Mouse (Mus musculus) liver, postnatal 0 days (tissue): ENCODE measurements around the gene Aes. TPM values are rescaled to one million over a fixed set of nuclear protein-coding genes. Genes with fewer than 3 reads are reported as not detected.
A peak's percentile ranks its signal among the peaks of the same experiment; 100 is the strongest.

Experiments used
- ATAC-seq: fragments of 200-750 bp; cut with Nextera tagmentation; 2 replicates; pipeline ENCODE4 v1.8.0; 2017; ENCODE audit warnings: mild to moderate bottlenecking, moderate library complexity
- DNase-seq: peaks from one replicate; pipeline ENCODE4 v3.0.0-alpha.2; 2016
- H3K27ac ChIP-seq: fragments of 300-500 bp; sonication (generic); 2 replicates; pipeline ENCODE4 v1.5.1; 2014; ENCODE audit warnings: antibody characterized with exemption, moderate library complexity, mild to moderate bottlenecking, low read depth
- H3K27me3 ChIP-seq: fragments of 300-500 bp; sonication (generic); 2 replicates; pipeline ENCODE4 v1.6.1; 2014; ENCODE audit warnings: low read length, control low read depth, mixed read lengths; ENCODE audit not compliant: insufficient read depth
- H3K36me3 ChIP-seq: fragments of 300-500 bp; sonication (generic); replicated peaks from 2 replicates; pipeline ENCODE4 v1.6.1; 2014; ENCODE audit warnings: mild to moderate bottlenecking, control low read depth, low read length, moderate library complexity, mixed read lengths; ENCODE audit not compliant: insufficient read depth
- H3K4me1 ChIP-seq: fragments of 300-500 bp; sonication (generic); 2 replicates; pipeline ENCODE4 v1.6.1; 2014; ENCODE audit warnings: antibody characterized with exemption, mild to moderate bottlenecking, control low read depth; ENCODE audit not compliant: insufficient read depth
- H3K4me2 ChIP-seq: fragments of 300-500 bp; sonication (generic); 2 replicates; pipeline ENCODE4 v1.6.1; 2014; ENCODE audit warnings: low read depth, mild to moderate bottlenecking, low read length, moderate library complexity, mixed read lengths
- H3K4me3 ChIP-seq: fragments of 300-500 bp; sonication (generic); 2 replicates; pipeline ENCODE4 v1.5.1; 2014; ENCODE audit warnings: low read depth, low read length
- H3K9ac ChIP-seq: fragments of 300-500 bp; sonication (generic); replicated peaks from 2 replicates; pipeline ENCODE4 v1.6.1; 2014; ENCODE audit warnings: mild to moderate bottlenecking, moderate library complexity
- H3K9me3 ChIP-seq: fragments of 300-500 bp; sonication (generic); 2 replicates; pipeline ENCODE4 v1.6.1; 2016; ENCODE audit warnings: mild to moderate bottlenecking, control low read depth, low read length, mixed read lengths
- CTCF ChIP-seq: sonication (generic); IDR thresholded peaks from 2 replicates; pipeline ENCODE4 v1.5.1; 2016; ENCODE audit warnings: antibody characterized with exemption, low read depth
- EP300 ChIP-seq: IDR thresholded peaks from 2 replicates; pipeline ENCODE4 v1.6.1; 2016; ENCODE audit warnings: antibody characterized with exemption, low read depth, mild to moderate bottlenecking
- WGBS: fragments of 180-500 bp; shearing (Covaris S2); extraction: QIAGEN DNeasy Blood & Tissue Kit; methylation state at CpG from one replicate; pipeline ENCODE4 v1.1.7; 2014; ENCODE audit not compliant: insufficient replicate concordance; 5-methylcytosine and 5-hydroxymethylcytosine counted together
- polyA plus RNA-seq: library from polyadenylated mRNA; unstranded; fragments of >200 nt; fragmentation: Nextera tagmentation; extraction: Ambion mirVana; gene quantifications from 2 replicates; pipeline ENCODE4 v1.2.1, GENCODE M21; 2015

The Aes gene
- polyA plus RNA-seq, 1 experiment from 2014 or later: 256 TPM

DNA sequence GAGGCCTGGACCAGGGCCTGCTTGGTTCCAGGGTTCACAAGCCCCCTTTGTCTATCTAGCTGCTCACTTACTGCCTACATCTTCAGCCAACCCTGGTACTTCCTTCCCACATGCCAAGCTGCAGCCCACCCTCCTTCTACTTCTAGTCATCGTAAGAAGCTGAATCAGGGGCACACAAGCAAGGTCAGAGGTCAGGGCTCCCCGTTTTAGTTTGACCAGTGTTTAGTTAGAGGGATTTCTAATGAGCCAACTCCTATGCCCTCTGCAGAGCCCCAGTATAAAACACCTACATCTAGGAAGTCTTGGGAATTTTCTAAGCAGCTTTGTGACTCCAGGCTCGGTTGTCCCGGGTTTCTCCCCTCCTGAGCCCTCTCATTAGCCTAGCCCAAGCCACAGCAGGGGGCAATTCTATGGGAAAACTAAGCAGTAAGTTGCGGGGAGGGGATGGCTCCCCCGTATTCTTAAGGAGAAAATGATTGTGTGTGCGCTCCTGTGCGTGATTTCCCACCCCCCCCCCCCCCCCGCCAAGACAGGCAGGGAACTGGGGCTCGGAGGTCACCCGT lies 11.0 kb downstream of the Aes start:
- Histone ChIP-seq H3K9ac (peak overlapping the region; percentile 57; the same call in 1 of the 2 replicates), H3K4me1 (peaks cover 34% of the 10 kb centered on the region), H3K9me3 (no peaks in the 10 kb centered on the region), H3K27me3 (peaks cover 2% of the 10 kb centered on the region; the same call in 1 of the 2 replicates), H3K4me2 (peak overlapping the region; percentile 99), H3K27ac (peak overlapping the region; percentile 53; the same call in 1 of the 2 replicates), H3K4me3 (peak overlapping the region; percentile 64), H3K36me3 (peaks cover 12% of the 10 kb centered on the region)
- ATAC-seq: no peak
- no peak for DNase-seq
- 14% methylated on average over 8 of the region's 11 CpGs for WGBS
- TF ChIP-seq EP300 (no peak), CTCF (no peak)

DNA sequence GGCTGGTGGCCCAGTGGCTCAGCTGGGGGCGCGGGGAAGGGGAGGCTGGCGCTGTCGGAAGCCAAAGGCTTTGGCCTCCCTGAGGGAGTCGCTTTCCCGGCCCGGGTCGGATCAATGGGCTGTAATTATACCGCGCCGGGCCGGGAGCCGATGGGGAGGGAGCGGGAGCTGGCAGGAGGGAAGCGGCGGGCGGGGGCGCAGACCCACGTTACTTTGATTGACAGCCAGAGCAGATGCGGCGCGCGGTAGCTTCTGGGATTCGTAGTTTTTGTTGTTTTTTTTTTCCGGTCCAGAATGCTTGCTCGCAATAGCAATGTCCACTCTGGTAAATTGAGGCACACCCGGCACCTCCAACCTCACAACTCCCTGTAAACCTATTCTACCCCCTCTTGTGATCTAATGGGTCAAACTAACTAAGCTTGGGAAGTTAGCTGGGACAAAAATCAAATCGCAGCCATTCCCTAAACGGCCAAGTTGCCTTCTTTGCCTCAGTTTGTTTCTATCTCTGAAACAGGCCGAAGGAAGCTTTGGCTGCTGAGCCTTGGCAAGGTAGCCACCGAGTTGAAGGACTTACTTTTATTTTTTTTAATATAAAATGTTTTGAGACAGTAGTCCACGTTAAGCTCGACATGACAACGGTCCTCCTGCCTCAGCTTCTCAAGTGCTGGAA lies 11.7 kb downstream of the Aes start:
- DNase-seq: peak; percentile 90
- peak overlapping the region; percentile 71 for H3K27ac ChIP-seq
- TF ChIP-seq CTCF: no peak
- no peak for TF ChIP-seq EP300
- peaks cover 5% of the 10 kb centered on the region for H3K36me3 ChIP-seq
- H3K4me2 ChIP-seq: peak overlapping the region; percentile 99
- WGBS: under 1% methylated on average over 32 of the region's 34 CpGs
- H3K9me3 ChIP-seq: no peaks in the 10 kb centered on the region
- peaks cover 7% of the 10 kb centered on the region; the same call in 1 of the 2 replicates for H3K27me3 ChIP-seq
- peak; percentile 63 for ATAC-seq
- peak overlapping the region; percentile 64 for H3K4me3 ChIP-seq
- peaks cover 40% of the 10 kb centered on the region for H3K4me1 ChIP-seq
- H3K9ac ChIP-seq: peak overlapping the region; percentile 57

DNA sequence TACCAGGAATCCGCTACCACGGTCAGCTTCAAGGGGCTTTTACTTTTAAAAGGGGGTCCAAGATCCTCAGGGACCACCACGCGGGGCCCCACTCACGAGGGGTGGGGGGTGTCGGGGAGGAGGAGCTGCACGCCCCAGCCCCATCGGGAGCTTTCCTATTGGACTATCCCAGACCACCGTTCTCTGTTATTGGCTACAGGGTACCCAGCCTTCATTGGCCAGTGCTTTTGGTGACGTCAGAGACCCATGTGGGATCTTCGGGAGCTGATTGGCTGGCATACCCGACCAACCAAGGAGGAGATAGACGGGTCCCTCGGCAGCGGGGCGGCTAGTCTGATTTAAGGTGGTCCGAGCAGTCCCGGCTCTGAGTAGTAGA lies 12.2 kb downstream of the Aes start:
- Histone ChIP-seq H3K27ac (peak overlapping the region; percentile 71), H3K9me3 (no peaks in the 10 kb centered on the region), H3K4me1 (peaks cover 42% of the 10 kb centered on the region), H3K9ac (peak overlapping the region; percentile 57), H3K4me3 (peak overlapping the region; percentile 64), H3K4me2 (peak overlapping the region; percentile 99), H3K36me3 (peaks cover 2% of the 10 kb centered on the region; the same call in 1 of the 2 replicates), H3K27me3 (peaks cover 10% of the 10 kb centered on the region)
- TF ChIP-seq CTCF: no peak
- no peak for TF ChIP-seq EP300
- peak; percentile 91 for DNase-seq
- 1% methylated on average over 18 of the region's 18 CpGs for WGBS
- peak; percentile 89 for ATAC-seq

DNA sequence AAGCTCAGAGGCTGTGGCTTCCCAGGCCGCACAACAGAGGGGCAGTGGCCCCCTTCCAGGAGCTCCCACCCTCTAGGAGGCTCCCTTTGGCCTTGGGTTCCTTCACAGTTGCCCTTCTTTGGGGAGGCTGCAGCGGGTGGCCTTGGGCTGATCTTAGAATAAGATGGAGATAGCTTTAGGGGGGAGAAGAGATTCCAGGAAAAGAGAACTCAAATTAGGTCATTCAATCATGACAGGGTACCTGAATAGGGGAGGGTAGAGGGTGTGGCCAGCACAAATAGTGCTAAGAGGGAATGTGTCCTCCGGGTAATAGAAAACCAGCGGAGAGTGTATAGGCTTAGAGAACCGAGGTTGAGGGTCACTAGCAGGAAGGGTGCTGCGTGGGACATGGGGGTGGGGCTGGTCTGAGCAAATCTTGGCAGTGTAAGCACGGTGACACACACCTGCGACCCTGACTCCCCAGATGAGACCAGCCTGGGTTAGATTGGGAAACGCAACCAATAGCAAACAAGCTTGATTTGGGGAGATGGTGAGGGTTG lies 12.9 kb downstream of the Aes start:
- no peak for TF ChIP-seq CTCF
- TF ChIP-seq EP300: no peak
- H3K9me3 ChIP-seq: no peaks in the 10 kb centered on the region
- H3K27me3 ChIP-seq: peaks cover 10% of the 10 kb centered on the region
- H3K36me3 ChIP-seq: no peaks in the 10 kb centered on the region; the same call in 1 of the 2 replicates
- 14% methylated on average over 9 of the region's 9 CpGs for WGBS
- ATAC-seq (no peak), DNase-seq (no peak)
- peak overlapping the region; percentile 64 for H3K4me3 ChIP-seq
- H3K9ac ChIP-seq: 0 out of 2 replicates have a peak overlapping the region, but pooled peaks have one; percentile 16
- H3K27ac ChIP-seq: no peak overlapping the region
- peaks cover 42% of the 10 kb centered on the region for H3K4me1 ChIP-seq
- peak overlapping the region; percentile 99 for H3K4me2 ChIP-seq

GRCm38 (mm10) chr10:81572975-81573374 lies 13.7 kb downstream of the Aes start:
- no peak overlapping the region for H3K9ac ChIP-seq
- 45% methylated on average over 9 of the region's 9 CpGs for WGBS
- TF ChIP-seq CTCF (no peak), EP300 (no peak)
- peak overlapping the region; percentile 99; the same call in 1 of the 2 replicates for H3K4me2 ChIP-seq
- peaks cover 42% of the 10 kb centered on the region for H3K4me1 ChIP-seq
- H3K4me3 ChIP-seq: no peak overlapping the region
- H3K36me3 ChIP-seq: no peaks in the 10 kb centered on the region
- no peaks in the 10 kb centered on the region for H3K9me3 ChIP-seq
- ATAC-seq: no peak
- DNase-seq: no peak
- H3K27ac ChIP-seq: no peak overlapping the region
- peaks cover 10% of the 10 kb centered on the region for H3K27me3 ChIP-seq
